8 mouse cellular contexts compared by ENCODE assay signal in the genomic region with DNA sequence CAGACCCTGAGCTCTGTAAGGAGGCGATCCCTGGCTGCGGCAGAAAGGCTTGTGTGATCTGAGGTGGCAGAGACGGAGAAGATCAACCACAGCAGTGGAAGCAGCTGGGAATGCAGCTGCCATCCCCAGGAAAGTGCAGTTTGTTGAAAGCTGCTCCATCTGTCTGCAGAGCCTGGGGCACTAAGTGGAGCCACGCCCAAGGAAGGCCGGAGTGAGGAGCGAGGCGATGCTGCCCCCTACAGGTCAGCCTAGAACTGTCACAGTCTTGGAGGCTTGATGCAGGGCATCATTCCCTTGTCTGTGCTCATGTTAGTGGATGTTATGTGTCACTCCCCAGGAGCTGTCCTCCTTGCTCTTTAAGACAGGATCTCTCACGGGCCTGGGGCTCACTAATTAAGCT. TPM values are rescaled to one million over a fixed set of nuclear protein-coding genes. Genes with fewer than 3 reads are reported as not detected.
A peak's percentile ranks its signal among the peaks of the same experiment; 100 is the strongest.
DNase-seq lines count a peak whose midpoint lies in the region; ATAC-seq and TF ChIP-seq lines count a peak whose summit lies in the region.

No protein-coding gene starts in this region.

- no peaks in the 10 kb centered on the region for H3K9me3 ChIP-seq in embryonic facial prominence, embryonic 15.5 days (replicated peaks)
- no peaks in the 10 kb centered on the region for H3K9me3 ChIP-seq in heart, embryonic 10.5 days
- H3K9me3 ChIP-seq in kidney, embryonic 14.5 days (ENCODE audit: control insufficient read depth, low read length), result no peaks in the 10 kb centered on the region
- H3K9me3 ChIP-seq in limb, embryonic 14.5 days (ENCODE audit: control insufficient read depth, low read length), result no peaks in the 10 kb centered on the region
- no peaks in the 10 kb centered on the region for H3K9me3 ChIP-seq in midbrain, postnatal 0 days (ENCODE audit: low read length)

- peak overlapping the region; percentile 29; the same call in 1 of the 2 replicates for H3K4me2 ChIP-seq in embryonic facial prominence, embryonic 15.5 days (replicated peaks)
- H3K4me2 ChIP-seq in kidney, embryonic 14.5 days (replicated peaks; ENCODE audit: low read depth, low read length), result no peak overlapping the region
- no peak overlapping the region for H3K4me2 ChIP-seq in limb, embryonic 14.5 days (replicated peaks; ENCODE audit: low read depth, low read length, severe bottlenecking)
- no peak overlapping the region for H3K4me2 ChIP-seq in midbrain, postnatal 0 days (ENCODE audit: low read depth, low read length, poor library complexity, severe bottlenecking)

- no peak overlapping the region for H3K27ac ChIP-seq in bone marrow, adult 2 months (ENCODE audit: control insufficient read depth, insufficient read depth, low read depth, low read length, poor library complexity)
- 0 out of 2 replicates have a peak overlapping the region, but pooled peaks have one; percentile 17 for H3K27ac ChIP-seq in embryonic facial prominence, embryonic 15.5 days (replicated peaks)
- H3K27ac ChIP-seq in heart, embryonic 10.5 days, result no peak overlapping the region
- H3K27ac ChIP-seq in kidney, embryonic 14.5 days (ENCODE audit: low read depth, low read length), result no peak overlapping the region
- H3K27ac ChIP-seq in limb, embryonic 14.5 days (replicated peaks; ENCODE audit: low read depth, low read length), result no peak overlapping the region
- no peak overlapping the region for H3K27ac ChIP-seq in midbrain, postnatal 0 days (ENCODE audit: low read depth, low read length)

- H3K36me3 ChIP-seq in embryonic facial prominence, embryonic 15.5 days, result 0 out of 2 replicates have a peak, but pooled peaks cover 2% of the 10 kb centered on the region
- H3K36me3 ChIP-seq in heart, embryonic 10.5 days, result no peaks in the 10 kb centered on the region
- no peaks in the 10 kb centered on the region for H3K36me3 ChIP-seq in kidney, embryonic 14.5 days (ENCODE audit: control insufficient read depth, insufficient read depth, low read length)
- no peaks in the 10 kb centered on the region for H3K36me3 ChIP-seq in limb, embryonic 14.5 days (ENCODE audit: control insufficient read depth, insufficient read depth, low read length)
- no peaks in the 10 kb centered on the region for H3K36me3 ChIP-seq in midbrain, postnatal 0 days (ENCODE audit: insufficient read depth, low read length)

- H3K4me3 ChIP-seq in bone marrow, adult 2 months (replicated peaks; ENCODE audit: control insufficient read depth, low read depth, low read length), result no peak overlapping the region
- H3K4me3 ChIP-seq in embryonic facial prominence, embryonic 15.5 days (replicated peaks), result no peak overlapping the region
- H3K4me3 ChIP-seq in heart, embryonic 10.5 days, result no peak overlapping the region
- H3K4me3 ChIP-seq in kidney, embryonic 14.5 days (ENCODE audit: low read length), result no peak overlapping the region
- no peak overlapping the region for H3K4me3 ChIP-seq in limb, embryonic 14.5 days (replicated peaks; ENCODE audit: low read length)
- no peak overlapping the region for H3K4me3 ChIP-seq in midbrain, postnatal 0 days (ENCODE audit: low read depth, low read length)

- H3K27me3 ChIP-seq in embryonic facial prominence, embryonic 15.5 days, result no peaks in the 10 kb centered on the region
- no peaks in the 10 kb centered on the region for H3K27me3 ChIP-seq in heart, embryonic 10.5 days (ENCODE audit: insufficient read depth, poor library complexity, severe bottlenecking)
- H3K27me3 ChIP-seq in kidney, embryonic 14.5 days (ENCODE audit: control insufficient read depth, insufficient read depth, low read length), result no peaks in the 10 kb centered on the region
- no peaks in the 10 kb centered on the region for H3K27me3 ChIP-seq in limb, embryonic 14.5 days (ENCODE audit: control insufficient read depth, insufficient read depth, low read length)
- no peaks in the 10 kb centered on the region for H3K27me3 ChIP-seq in midbrain, postnatal 0 days (ENCODE audit: insufficient read depth, low read length)

- peak; percentile 98 for TF ChIP-seq CTCF in bone marrow, adult 2 months (IDR thresholded peaks at IDR 0.05; ENCODE audit: control insufficient read depth, insufficient read depth, low read length)
- peak; percentile 98 for TF ChIP-seq CTCF in midbrain, postnatal 0 days (IDR thresholded peaks at IDR 0.05)

- peak; percentile 81 for DNase-seq in 416B (ENCODE audit: low read depth)
- peak; percentile 93 for DNase-seq in heart, embryonic 10.5 days (ENCODE audit: low spot score)
- peak; percentile 90 for DNase-seq in limb, embryonic 14.5 days (ENCODE audit: low spot score)
- peak; percentile 92 for DNase-seq in midbrain, postnatal 0 days (ENCODE audit: low spot score)
- DNase-seq in spleen, postnatal 10 days (ENCODE audit: low spot score in 2 of 2), result peak; percentile 85 to 91

- no peak overlapping the region for H3K9ac ChIP-seq in embryonic facial prominence, embryonic 15.5 days
- H3K9ac ChIP-seq in kidney, embryonic 14.5 days (ENCODE audit: low read depth, low read length), result no peak overlapping the region
- no peak overlapping the region for H3K9ac ChIP-seq in limb, embryonic 14.5 days (ENCODE audit: low read depth, low read length, severe bottlenecking)
- 0 out of 2 replicates have a peak overlapping the region, but pooled peaks have one; percentile 13 for H3K9ac ChIP-seq in midbrain, postnatal 0 days (replicated peaks; ENCODE audit: low read length, poor library complexity, severe bottlenecking)

- no peaks in the 10 kb centered on the region for H3K4me1 ChIP-seq in bone marrow, adult 2 months (ENCODE audit: control insufficient read depth, insufficient read depth, low read length)
- H3K4me1 ChIP-seq in embryonic facial prominence, embryonic 15.5 days, result peaks cover 5% of the 10 kb centered on the region
- H3K4me1 ChIP-seq in heart, embryonic 10.5 days, result 0 out of 2 replicates have a peak, but pooled peaks cover 4% of the 10 kb centered on the region
- no peaks in the 10 kb centered on the region for H3K4me1 ChIP-seq in kidney, embryonic 14.5 days (ENCODE audit: control insufficient read depth, insufficient read depth, low read length)
- no peaks in the 10 kb centered on the region for H3K4me1 ChIP-seq in limb, embryonic 14.5 days (ENCODE audit: control insufficient read depth, insufficient read depth, low read length)
- no peaks in the 10 kb centered on the region for H3K4me1 ChIP-seq in midbrain, postnatal 0 days (ENCODE audit: insufficient read depth, low read length)

- ATAC-seq in embryonic facial prominence, embryonic 15.5 days (ENCODE audit: insufficient number of reproducible peaks, low FRiP score, low TSS enrichment, low read depth), result peak; percentile 82
- ATAC-seq in kidney, embryonic 14.5 days (ENCODE audit: low FRiP score, low TSS enrichment), result peak; percentile 91
- ATAC-seq in limb, embryonic 14.5 days (ENCODE audit: low FRiP score, low read depth), result peak; percentile 86
- ATAC-seq in midbrain, postnatal 0 days (ENCODE audit: low FRiP score), result peak; percentile 88

- WGBS in bone marrow, adult 2 months, result 15% methylated on average over 8 of the region's 8 CpGs
- 2% methylated on average over 8 of the region's 8 CpGs for WGBS in embryonic facial prominence, embryonic 15.5 days
- WGBS in heart, embryonic 10.5 days, result 5% methylated on average over 8 of the region's 8 CpGs
- WGBS in kidney, embryonic 14.5 days, result 4% methylated on average over 8 of the region's 8 CpGs
- under 1% methylated on average over 8 of the region's 8 CpGs for WGBS in limb, embryonic 14.5 days
- WGBS in midbrain, postnatal 0 days, result 1% methylated on average over 8 of the region's 8 CpGs

- TF ChIP-seq POLR2A in bone marrow, adult 2 months (IDR thresholded peaks at IDR 0.05; ENCODE audit: borderline replicate concordance, control insufficient read depth, low read depth, low read length), result no peak
- TF ChIP-seq POLR2A in limb, embryonic 14.5 days (IDR thresholded peaks at IDR 0.05; ENCODE audit: borderline replicate concordance, extremely low read depth, insufficient read depth, insufficient read length), result no peak

RNA-seq across cellular contexts. Expression of gene Klhl25, which starts 32.5 kb away (rescaled TPM):
- 17.1 and 24.2 TPM in 2 replicates for polyA plus RNA-seq in bone marrow, adult 2 months (2011; ENCODE audit: insufficient read depth, insufficient read length, low replicate concordance, missing spikeins)
- 22.1 and 23.3 TPM in 2 replicates for polyA plus RNA-seq in embryonic facial prominence, embryonic 15.5 days (2015; fragmentation: Nextera tagmentation; extraction: Ambion mirVana)
- 12.7 and 15.0 TPM in 2 replicates for polyA plus RNA-seq in heart, embryonic 10.5 days (2016; fragmentation: Nextera tagmentation; extraction: Ambion mirVana)
- 11.9 and 15.9 TPM in 2 replicates for polyA plus RNA-seq in kidney, embryonic 14.5 days (2014; fragmentation: Nextera tagmentation; extraction: Ambion mirVana)
- 17.2 and 20.8 TPM in 2 replicates for polyA plus RNA-seq in limb, embryonic 14.5 days (2012; rRNA removed)
- 17.9 and 19.4 TPM in 2 replicates for polyA plus RNA-seq in limb, embryonic 14.5 days (2014; fragmentation: Nextera tagmentation; extraction: Ambion mirVana)
- 34.2 and 35.3 TPM in 2 replicates for total RNA-seq in midbrain, postnatal 0 days (2014; rRNA removed)
- 12.6 and 13.9 TPM in 2 replicates for polyA plus RNA-seq in midbrain, postnatal 0 days (2015; fragmentation: Nextera tagmentation; extraction: Ambion mirVana)
